Mouse (Mus musculus) heart, adult 2 months (tissue): ENCODE measurements at regions not wholly inside any gene's neighbourhood (a gene's known extent, or its start where the extent isn't known, plus 50 kb on each side); places are given as distances from the start of the nearest gene placed in this dataset.

ENCODE experiments used
- DNase-seq, 2 experiments: peaks; one replicate each; pipeline ENCODE4 v3.0.0; 2021
- H3K27ac ChIP-seq: fragments of 200-600 bp; 2 replicates; pipeline ENCODE4 v1.8.1; 2022
- H3K27me3 ChIP-seq: fragments of 200-500 bp; 2 replicates; pipeline ENCODE4 v1.6.1; 2012; ENCODE audit warnings: mild to moderate bottlenecking, low read length, inconsistent platforms, mixed read lengths; ENCODE audit not compliant: control insufficient read depth, insufficient read depth
- H3K36me3 ChIP-seq: fragments of 200-500 bp; 2 replicates; pipeline ENCODE4 v1.6.1; 2012; ENCODE audit warnings: low read length, inconsistent platforms; ENCODE audit not compliant: control insufficient read depth, insufficient read depth
- H3K4me1 ChIP-seq: fragments of 200-500 bp; 2 replicates; pipeline ENCODE4 v1.6.1; 2011; ENCODE audit warnings: low read length; ENCODE audit not compliant: control insufficient read depth, insufficient read depth
- H3K4me3 ChIP-seq: fragments of 200-600 bp; 2 replicates; pipeline ENCODE4 v1.8.1; 2022
- H3K79me2 ChIP-seq: fragments of 200-500 bp; replicated peaks from 2 replicates; pipeline ENCODE4 v1.6.1; 2012; ENCODE audit warnings: mild to moderate bottlenecking, inconsistent platforms, low read length, moderate library complexity, mixed read lengths; ENCODE audit not compliant: control insufficient read depth, insufficient read depth
- H3K9ac ChIP-seq: fragments of 200-500 bp; 2 replicates; pipeline ENCODE4 v1.6.1; 2012; ENCODE audit warnings: low read depth, mild to moderate bottlenecking, control low read depth, inconsistent platforms, low read length, mixed read lengths
- CTCF ChIP-seq: fragments of 200-600 bp; IDR thresholded peaks from 2 replicates; pipeline ENCODE4 v1.8.1; 2022; ENCODE audit warnings: antibody characterized with exemption, mild to moderate bottlenecking, moderate library complexity
- EP300 ChIP-seq: fragments of 200-500 bp; IDR thresholded peaks from 2 replicates; pipeline ENCODE4 v1.6.1; 2011; ENCODE audit warnings: low read depth, low read length, control low read depth; ENCODE audit not compliant: insufficient read depth
- POLR2A ChIP-seq: fragments of 200-500 bp; IDR thresholded peaks from 2 replicates; pipeline ENCODE4 v1.6.1; 2011; ENCODE audit warnings: mild to moderate bottlenecking, low read depth, low read length, control low read depth; ENCODE audit not compliant: insufficient read depth
- WGBS: fragments of 180-500 bp; shearing (Covaris S2); methylation state at CpG from one replicate; pipeline ENCODE4 v1.1.7; 2018; 5-methylcytosine and 5-hydroxymethylcytosine counted together
- intact Hi-C: fragments of 180-260 bp; cut with DNase I; formaldehyde crosslinking; loops from one replicate; pipeline ENCODE4 v1.15.1; 2025

DNA sequence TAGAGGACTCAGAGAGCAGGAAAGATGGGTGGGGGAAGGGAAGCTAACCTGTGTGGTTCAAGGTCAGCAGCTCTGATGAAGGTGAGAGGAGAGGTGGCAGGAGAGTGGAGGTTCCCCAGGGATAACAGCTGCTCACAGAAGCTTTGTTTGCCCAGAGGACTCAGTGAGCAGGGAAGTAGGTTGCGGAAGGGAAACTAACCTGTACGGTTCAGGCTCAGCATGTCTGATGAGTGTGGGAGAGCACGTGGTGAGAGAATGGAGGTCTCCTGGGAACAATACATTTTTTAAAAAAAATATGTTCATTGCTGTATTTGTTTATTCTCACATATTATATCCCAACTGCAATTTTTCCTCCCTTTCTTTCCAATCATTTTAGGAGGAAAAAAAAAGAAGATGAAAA lies 130.0 kb upstream of the Hccs start:
- no peak overlapping the region for H3K9ac ChIP-seq
- WGBS: 65% methylated on average over 3 of the region's 3 CpGs
- no peaks in the 10 kb centered on the region for H3K36me3 ChIP-seq
- no peak overlapping the region for H3K27ac ChIP-seq
- H3K4me3 ChIP-seq: no peak overlapping the region
- no peaks in the 10 kb centered on the region for H3K27me3 ChIP-seq
- H3K79me2 ChIP-seq: no peaks in the 10 kb centered on the region
- TF ChIP-seq CTCF (no peak), POLR2A (no peak), EP300 (no peak)
- intact Hi-C loops: no loop called here
- H3K4me1 ChIP-seq: no peaks in the 10 kb centered on the region
- no peak for DNase-seq

DNA sequence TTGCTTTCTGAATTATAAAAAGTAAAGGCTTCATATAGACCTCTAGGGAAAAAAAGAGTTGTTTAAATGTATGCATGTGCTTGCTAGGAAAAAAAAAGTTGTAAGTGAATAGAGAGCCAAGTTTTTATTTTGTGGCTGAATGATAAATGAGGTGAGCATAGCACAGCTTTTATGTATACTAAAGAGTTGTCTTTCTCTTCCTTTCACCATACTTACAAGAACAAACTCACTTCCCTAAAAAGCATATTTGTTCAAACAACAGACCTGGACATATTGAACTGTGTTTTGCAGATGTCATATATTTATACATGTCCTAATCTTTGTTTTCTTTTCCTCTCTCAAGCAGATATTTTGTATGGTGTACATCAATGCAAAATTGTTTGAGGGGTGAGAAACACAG lies 119.4 kb upstream of the Hccs start:
- H3K27me3 ChIP-seq: no peaks in the 10 kb centered on the region
- no peak for DNase-seq
- H3K27ac ChIP-seq: no peak overlapping the region
- TF ChIP-seq EP300 (no peak), CTCF (no peak), POLR2A (no peak)
- intact Hi-C loops: no loop called here
- no peaks in the 10 kb centered on the region for H3K4me1 ChIP-seq
- H3K79me2 ChIP-seq: no peaks in the 10 kb centered on the region
- H3K9ac ChIP-seq: no peak overlapping the region
- H3K36me3 ChIP-seq: no peaks in the 10 kb centered on the region
- no peak overlapping the region for H3K4me3 ChIP-seq

DNA sequence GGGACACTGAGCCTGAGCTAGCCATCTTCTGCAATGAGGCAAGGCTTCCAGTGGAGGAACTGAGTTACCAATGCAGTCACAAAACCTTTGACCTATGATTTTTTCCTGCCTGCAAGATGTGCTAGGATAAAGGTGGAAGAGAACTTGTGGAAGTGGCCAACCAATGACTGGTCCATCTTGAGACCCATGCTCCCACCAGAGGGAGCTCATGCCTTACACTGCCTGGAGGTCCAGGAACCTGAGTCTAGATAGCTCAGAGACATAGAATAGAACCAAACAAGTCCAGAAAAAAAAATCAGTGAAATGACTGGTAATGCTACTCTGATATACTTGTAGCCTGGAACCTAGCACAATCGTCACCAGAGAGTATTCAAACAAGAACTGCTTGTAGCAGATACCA lies 118.5 kb upstream of the Hccs start:
- WGBS: 52% methylated on average over 1 of the region's 1 CpGs
- TF ChIP-seq CTCF (peak; percentile 36), EP300 (no peak), POLR2A (no peak)
- no peak for DNase-seq
- Histone ChIP-seq H3K27me3 (no peaks in the 10 kb centered on the region), H3K4me1 (no peaks in the 10 kb centered on the region), H3K4me3 (no peak overlapping the region), H3K9ac (no peak overlapping the region), H3K27ac (no peak overlapping the region), H3K79me2 (no peaks in the 10 kb centered on the region), H3K36me3 (no peaks in the 10 kb centered on the region)
- intact Hi-C loops: no loop called here

DNA sequence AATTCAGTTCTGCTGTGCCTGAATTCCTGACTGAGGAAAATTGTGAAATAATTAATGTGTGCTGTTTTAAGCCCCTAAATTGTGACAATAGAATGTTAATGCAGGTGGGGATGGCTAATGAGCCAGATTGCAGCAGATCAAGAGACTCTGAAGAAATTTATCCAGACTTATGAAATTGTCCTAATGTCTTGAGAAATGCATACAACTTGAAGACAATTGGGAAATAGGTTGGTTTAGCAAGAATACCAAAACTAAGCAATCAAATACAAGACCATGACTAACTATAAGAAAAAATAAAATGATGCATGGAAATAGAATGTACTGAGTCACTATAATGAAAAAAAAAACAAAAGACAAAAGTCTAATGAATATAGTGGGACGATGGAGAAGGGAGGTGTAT lies 113.7 kb upstream of the Hccs start:
- TF ChIP-seq CTCF: no peak
- no peak for TF ChIP-seq POLR2A
- TF ChIP-seq EP300: no peak
- Histone ChIP-seq H3K9ac (no peak overlapping the region), H3K27ac (no peak overlapping the region), H3K36me3 (no peaks in the 10 kb centered on the region), H3K4me3 (no peak overlapping the region), H3K27me3 (no peaks in the 10 kb centered on the region), H3K79me2 (no peaks in the 10 kb centered on the region), H3K4me1 (no peaks in the 10 kb centered on the region)
- intact Hi-C loops: no loop called here
- no peak for DNase-seq
- WGBS: 83% methylated on average over 1 of the region's 1 CpGs

DNA sequence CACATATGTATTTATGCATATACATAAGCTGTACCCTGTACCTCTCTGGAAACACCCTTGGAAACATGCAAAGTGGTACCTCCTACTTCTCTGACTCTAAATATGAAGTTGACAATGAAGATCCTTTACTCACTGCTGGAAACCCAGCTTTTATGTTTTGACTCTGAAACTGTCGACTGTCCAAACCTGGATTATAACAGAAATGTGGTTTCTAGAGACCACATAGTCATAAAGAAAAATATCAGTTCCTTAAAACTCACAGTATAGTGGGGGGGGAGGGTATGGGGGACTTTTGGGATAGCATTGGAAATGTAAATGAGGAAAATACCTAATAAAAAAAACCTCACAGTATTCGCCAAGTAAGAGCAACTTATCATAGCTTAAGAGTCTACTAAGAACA lies 76.7 kb upstream of the Hccs start:
- WGBS: 68% methylated on average over 2 of the region's 2 CpGs
- Histone ChIP-seq H3K36me3 (no peaks in the 10 kb centered on the region), H3K27me3 (no peaks in the 10 kb centered on the region), H3K4me3 (no peak overlapping the region), H3K27ac (no peak overlapping the region), H3K9ac (no peak overlapping the region), H3K79me2 (no peaks in the 10 kb centered on the region), H3K4me1 (no peaks in the 10 kb centered on the region)
- DNase-seq: no peak
- no peak for TF ChIP-seq POLR2A
- TF ChIP-seq CTCF: no peak
- no peak for TF ChIP-seq EP300
- intact Hi-C loops: no loop called here

DNA sequence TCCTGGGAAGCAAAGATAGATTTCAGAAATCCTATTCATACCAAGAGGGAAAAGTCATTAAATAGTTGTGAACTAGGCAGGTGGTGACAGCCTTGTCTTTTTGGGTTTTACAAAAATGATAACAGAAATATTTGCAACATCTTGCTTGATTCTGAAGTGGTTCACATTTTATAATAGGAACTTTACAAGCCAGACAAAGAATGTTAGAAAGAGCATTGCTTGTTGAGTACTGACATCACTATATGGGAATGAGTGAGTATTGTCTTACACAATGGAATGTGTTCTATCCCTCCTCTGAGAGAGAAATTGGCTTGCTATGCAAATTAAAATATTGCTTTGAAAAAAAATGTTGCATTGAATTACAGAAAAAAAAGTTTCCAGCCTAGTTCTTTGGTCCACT lies 66.5 kb upstream of the Hccs start:
- H3K4me1 ChIP-seq: no peaks in the 10 kb centered on the region
- H3K4me3 ChIP-seq: no peak overlapping the region
- no peaks in the 10 kb centered on the region for H3K79me2 ChIP-seq
- TF ChIP-seq CTCF (no peak), EP300 (no peak), POLR2A (no peak)
- no peaks in the 10 kb centered on the region for H3K27me3 ChIP-seq
- H3K36me3 ChIP-seq: no peaks in the 10 kb centered on the region
- no peak for DNase-seq
- intact Hi-C loops: no loop called here
- H3K9ac ChIP-seq: no peak overlapping the region
- no peak overlapping the region for H3K27ac ChIP-seq
